Mouse (Mus musculus) ES-E14 (cell line): Measurements from ENCODE around the gene Elane. TPM values are rescaled to one million over a fixed set of nuclear protein-coding genes. Genes with fewer than 3 reads are reported as not detected.
A peak's percentile ranks its signal among the peaks of the same experiment; 100 is the strongest.
"Not testable (repeated sequence)": the region's sequence is repeated elsewhere in the genome, so short reads cannot be mapped to it uniquely, and the experiment has no call there.

Source experiments
- DNase-seq: peaks from one replicate; pipeline ENCODE4 v3.0.0-alpha.2; 2013; ENCODE audit warnings: low read depth, low spot score
- H3K27ac ChIP-seq: 2 replicates; pipeline ENCODE4 v1.5.1; 2012; ENCODE audit warnings: low read depth, mild to moderate bottlenecking, low read length, moderate library complexity, mixed read lengths; ENCODE audit not compliant: poor library complexity, insufficient read depth, severe bottlenecking
- H3K36me3 ChIP-seq: 2 replicates; pipeline ENCODE4 v1.6.1; 2012; ENCODE audit warnings: mild to moderate bottlenecking, low read length, moderate library complexity, mixed read lengths; ENCODE audit not compliant: control insufficient read depth, poor library complexity, insufficient read depth, severe bottlenecking
- H3K4me1 ChIP-seq, 2 experiments: fragments of 150-350 bp in 1 of 2; sonication (generic) in 1 of 2; 2 replicates each; pipeline ENCODE4 v1.6.1; 2012; ENCODE audit warnings: low read length in 2 of 2, mild to moderate bottlenecking in 1 of 2, mixed read lengths in 1 of 2; ENCODE audit not compliant: control insufficient read depth in 2 of 2, insufficient read depth in 2 of 2, poor library complexity in 1 of 2
- H3K4me3 ChIP-seq, 2 experiments: fragments of 150-350 bp in 1 of 2; sonication (generic) in 1 of 2; 2 replicates each; pipeline ENCODE4 v1.5.1; 2012; ENCODE audit warnings: low read length in 2 of 2, low read depth in 1 of 2, mild to moderate bottlenecking in 1 of 2, mixed read lengths in 1 of 2; ENCODE audit not compliant: insufficient read depth in 1 of 2, poor library complexity in 1 of 2, severe bottlenecking in 1 of 2
- H3K9ac ChIP-seq: 2 replicates; pipeline ENCODE4 v1.6.1; 2012; ENCODE audit warnings: low read depth, mild to moderate bottlenecking, low read length, mixed read lengths; ENCODE audit not compliant: poor library complexity, insufficient read depth, severe bottlenecking
- H3K9me3 ChIP-seq: fragments of 150-350 bp; sonication (generic); 2 replicates; pipeline ENCODE4 v1.6.1; 2012; ENCODE audit warnings: low read depth, mild to moderate bottlenecking, low read length; ENCODE audit not compliant: control insufficient read depth, insufficient read depth
- CHD2 ChIP-seq: IDR thresholded peaks from 2 replicates; pipeline ENCODE4 v1.6.1; 2014; ENCODE audit warnings: mild to moderate bottlenecking, low read depth, low read length, inconsistent platforms
- HCFC1 ChIP-seq: IDR thresholded peaks from 2 replicates; pipeline ENCODE4 v1.6.1; 2012; ENCODE audit warnings: low read length, inconsistent platforms, borderline replicate concordance; ENCODE audit not compliant: insufficient read depth
- MAFK ChIP-seq: IDR thresholded peaks from 2 replicates; pipeline ENCODE4 v1.6.1; 2014; ENCODE audit warnings: mild to moderate bottlenecking, low read depth, low read length, inconsistent platforms; ENCODE audit not compliant: insufficient read depth
- ZC3H11A ChIP-seq: IDR thresholded peaks from 2 replicates; pipeline ENCODE4 v1.6.1; 2012; ENCODE audit warnings: low read depth, mild to moderate bottlenecking, inconsistent platforms, low read length, borderline replicate concordance
- ZNF384 ChIP-seq: IDR thresholded peaks from 2 replicates; pipeline ENCODE4 v1.6.1; 2012; ENCODE audit warnings: low read depth, low read length, inconsistent platforms
- in situ Hi-C, 2 experiments: fragments of 600-800 bp; cut with MboI; formaldehyde crosslinking; loops; one replicate each; pipeline ENCODE4 v1.15.1; 2025; ENCODE audit warnings: low sequenced_read_pairs in 2 of 2, inconsistent platforms in 1 of 2; ENCODE audit not compliant: unreplicated experiment in 2 of 2
- total RNA-seq: library from RNA; depleted of rRNA; stranded (reverse); fragments of 300-350 nt; gene quantifications from 2 replicates; pipeline ENCODE4 v1.2.3, GENCODE M21; 2012

The Elane gene
- total RNA-seq, 1 experiment = not detected

DNA sequence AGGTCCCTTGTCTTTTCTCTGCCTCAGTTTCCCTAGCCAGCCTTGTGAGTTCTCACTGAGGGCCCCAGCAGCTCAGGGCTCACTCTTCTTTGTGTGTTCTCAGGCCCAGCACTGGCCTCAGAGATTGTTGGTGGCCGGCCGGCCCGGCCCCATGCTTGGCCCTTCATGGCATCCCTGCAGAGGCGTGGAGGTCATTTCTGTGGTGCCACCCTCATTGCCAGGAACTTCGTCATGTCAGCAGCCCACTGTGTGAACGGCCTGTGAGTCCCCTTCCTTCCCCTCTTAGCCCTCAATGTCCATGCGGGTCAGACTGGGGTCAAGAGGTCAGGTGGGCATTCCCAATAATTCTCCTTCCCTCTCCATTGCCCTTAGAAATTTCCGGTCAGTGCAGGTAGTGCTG, 564 bp downstream of the Elane start:
- H3K36me3 ChIP-seq = no peaks in the 10 kb centered on the region
- H3K4me1 ChIP-seq = peaks cover 0 to 8% of the 10 kb centered on the region in 2 experiments; a peak in 1 of 4 replicates
- no peaks in the 10 kb centered on the region for H3K9me3 ChIP-seq
- no peak for TF ChIP-seq HCFC1
- TF ChIP-seq ZNF384 = no peak
- no peak for TF ChIP-seq MAFK
- no peak for TF ChIP-seq CHD2
- TF ChIP-seq ZC3H11A = no peak
- no peak for DNase-seq
- in situ Hi-C loops = no loop called here
- no peak overlapping the region for H3K27ac ChIP-seq
- H3K4me3 ChIP-seq = no peak overlapping the region
- H3K9ac ChIP-seq = no peak overlapping the region

DNA sequence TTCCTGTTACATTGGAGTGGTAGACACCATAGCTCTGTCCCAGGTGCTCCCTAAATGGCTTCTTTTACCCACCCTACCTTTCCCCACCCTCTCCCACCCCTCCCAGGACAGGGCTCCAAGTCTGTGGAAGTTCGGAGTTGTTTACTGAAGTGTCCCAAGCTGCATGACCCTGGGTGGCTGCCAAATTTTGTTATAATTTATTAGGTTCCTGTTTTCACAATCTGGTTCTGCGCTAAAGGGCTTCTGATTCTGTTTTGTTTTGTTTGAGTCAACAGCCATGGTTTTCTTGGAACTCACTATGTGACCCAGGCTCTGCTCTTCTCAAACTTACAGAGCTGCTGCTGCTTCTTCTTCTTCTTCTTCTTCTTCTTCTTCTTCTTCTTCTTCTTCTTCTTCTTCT, 3.3 kb downstream of the Elane start:
- Histone ChIP-seq H3K4me3 (no peak overlapping the region), H3K9ac (no peak overlapping the region), H3K27ac (no peak overlapping the region), H3K4me1 (no peaks in the 10 kb centered on the region; a peak in 1 of 4 replicates), H3K9me3 (no peaks in the 10 kb centered on the region), H3K36me3 (no peaks in the 10 kb centered on the region)
- no peak for DNase-seq
- in situ Hi-C loops = no loop called here
- TF ChIP-seq HCFC1 (no peak), CHD2 (no peak), ZNF384 (no peak), MAFK (no peak), ZC3H11A (no peak)

DNA sequence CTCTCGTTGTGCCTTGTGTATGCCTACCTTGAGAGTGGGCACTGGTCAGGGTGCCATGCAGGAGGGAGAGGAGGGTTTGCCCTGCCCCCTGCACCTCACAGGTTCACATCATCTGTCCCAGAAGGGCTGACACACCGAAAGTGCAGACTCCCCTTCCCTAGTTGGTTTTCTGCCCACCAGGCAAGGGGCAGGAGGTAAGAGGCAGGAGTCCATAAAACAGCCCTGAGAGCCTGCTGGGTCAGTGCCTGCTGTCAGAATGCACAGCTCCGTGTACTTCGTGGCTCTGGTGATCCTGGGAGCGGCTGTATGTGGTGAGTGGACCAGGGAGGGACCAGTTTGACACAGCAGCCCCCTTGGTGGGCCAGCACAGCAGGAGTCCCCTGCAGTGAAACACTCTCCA, 4.6 kb downstream of the Elane start, which contains the start of gene Cfd:
TSS of gene Cfd (plus strand) at position 184 of the 400 bp plus-strand sequence.
- H3K36me3 ChIP-seq = peaks cover 4% of the 10 kb centered on the region; the same call in 1 of the 2 replicates
- in situ Hi-C loops = no loop called here

DNA sequence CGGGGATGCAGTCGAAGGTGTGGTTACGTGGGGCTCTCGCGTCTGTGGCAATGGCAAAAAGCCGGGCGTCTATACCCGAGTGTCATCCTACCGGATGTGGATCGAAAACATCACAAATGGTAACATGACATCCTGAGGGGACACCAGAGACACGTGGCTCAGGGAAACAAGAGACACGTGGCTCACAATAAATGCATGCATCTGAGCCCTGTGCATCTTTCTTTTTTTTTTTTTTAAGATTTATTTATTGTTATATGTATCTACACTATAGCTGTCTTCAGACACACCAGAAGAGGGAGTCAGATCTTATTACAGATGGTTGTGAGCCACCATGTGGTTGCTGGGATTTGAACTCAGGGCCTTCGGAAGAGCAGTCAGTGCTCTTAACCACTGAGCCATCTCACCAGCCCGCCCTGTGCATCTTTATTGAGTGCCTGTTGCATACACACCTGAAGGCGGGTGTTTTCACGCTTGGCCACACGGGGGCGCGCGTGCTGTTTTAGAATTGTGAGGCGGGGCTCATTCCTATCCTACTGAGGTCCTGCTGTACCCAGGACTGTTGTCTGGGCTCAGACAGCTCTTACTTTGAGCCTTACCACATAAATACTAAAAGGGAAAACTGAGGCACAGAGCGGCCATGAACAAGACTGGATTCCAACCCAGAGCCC, 6.5 kb downstream of the Elane start:
- TF ChIP-seq ZC3H11A (peak; percentile 48; the same call in 1 of the 2 replicates), ZNF384 (peak; percentile 22; the same call in 1 of the 2 replicates)
- H3K36me3 ChIP-seq, H3K9ac ChIP-seq, H3K27ac ChIP-seq, H3K9me3 ChIP-seq, H3K4me1 ChIP-seq, H3K4me3 ChIP-seq, in situ Hi-C loops: not testable (repeated sequence)
- peak; percentile 86 for DNase-seq

More for the DNA sequence above, 4.6 kb downstream of the Elane start, which contains the start of gene Cfd:
- Histone ChIP-seq H3K9ac (no peak within 1 kb of the TSS), H3K9me3 (no peaks in the 10 kb centered on the region), H3K4me1 (no peaks in the 10 kb centered on the region; a peak in 1 of 4 replicates), H3K27ac (no peak within 1 kb of the TSS), H3K4me3 (no peak within 1 kb of the TSS)
- DNase-seq = no peak
- TF ChIP-seq MAFK (no peak), CHD2 (no peak), ZNF384 (no peak), HCFC1 (no peak)

DNA sequence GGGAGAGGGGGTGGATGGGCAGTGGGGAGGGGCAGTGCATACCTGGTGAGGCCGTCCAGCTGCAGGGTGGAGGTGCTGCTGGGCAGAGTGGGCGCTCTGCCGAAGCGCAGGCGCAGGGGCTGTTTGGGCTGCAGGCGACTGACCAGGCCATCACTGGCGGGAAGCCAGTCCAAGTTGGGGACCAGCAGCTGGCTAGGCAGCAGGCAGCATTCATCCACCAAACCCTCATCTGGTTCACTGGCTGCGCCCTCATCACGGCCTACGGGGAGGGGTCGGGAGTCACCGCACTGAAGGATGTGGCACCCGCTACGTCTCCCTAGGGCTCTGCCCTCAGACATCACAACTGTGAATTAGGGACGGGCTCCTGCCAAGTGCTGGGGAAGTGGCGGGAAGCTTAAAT, 10.3 kb downstream of the Elane start:
- TF ChIP-seq ZNF384 = no peak
- TF ChIP-seq CHD2 = no peak
- no peak for DNase-seq
- Histone ChIP-seq H3K4me1 (peaks cover 1 to 14% of the 10 kb centered on the region in 2 experiments; a peak in 1 of 4 replicates), H3K9ac (no peak overlapping the region), H3K4me3 (no peak overlapping the region), H3K9me3 (no peaks in the 10 kb centered on the region), H3K27ac (no peak overlapping the region), H3K36me3 (peaks cover 4% of the 10 kb centered on the region; the same call in 1 of the 2 replicates)
- in situ Hi-C loops = no loop called here
